Mouse (Mus musculus) hindbrain, embryonic 16.5 days (tissue): ENCODE results near the gene Zic5. TPM values are rescaled to one million over a fixed set of nuclear protein-coding genes. Genes with fewer than 3 reads are reported as not detected.

Experiments
- ATAC-seq: fragments of 200-750 bp; cut with Nextera tagmentation; 2 replicates; pipeline ENCODE4 v1.8.0; 2017; ENCODE audit warnings: moderate TSS enrichment, moderate library complexity
- H3K27ac ChIP-seq: fragments of 300-500 bp; sonication (generic); 2 replicates; pipeline ENCODE4 v1.5.1; 2014; ENCODE audit warnings: low read depth, mild to moderate bottlenecking, control low read depth, low read length, moderate library complexity
- H3K27me3 ChIP-seq: fragments of 300-500 bp; sonication (generic); replicated peaks from 2 replicates; pipeline ENCODE4 v1.6.1; 2014; ENCODE audit warnings: low read length; ENCODE audit not compliant: control insufficient read depth, insufficient read depth
- H3K36me3 ChIP-seq: fragments of 300-500 bp; sonication (generic); 2 replicates; pipeline ENCODE4 v1.6.1; 2014; ENCODE audit warnings: mild to moderate bottlenecking, low read length, moderate library complexity, mixed read lengths; ENCODE audit not compliant: control insufficient read depth, insufficient read depth
- H3K4me1 ChIP-seq: fragments of 300-500 bp; sonication (generic); 2 replicates; pipeline ENCODE4 v1.6.1; 2014; ENCODE audit warnings: low read depth, low read length; ENCODE audit not compliant: control insufficient read depth, insufficient read depth
- H3K4me2 ChIP-seq: fragments of 300-500 bp; sonication (generic); 2 replicates; pipeline ENCODE4 v1.6.1; 2014; ENCODE audit warnings: mild to moderate bottlenecking, low read length, control low read depth, moderate library complexity
- H3K4me3 ChIP-seq: fragments of 300-500 bp; sonication (generic); 2 replicates; pipeline ENCODE4 v1.5.1; 2014; ENCODE audit warnings: mild to moderate bottlenecking, low read length, control low read depth, moderate library complexity
- H3K9ac ChIP-seq: fragments of 300-500 bp; sonication (generic); 2 replicates; pipeline ENCODE4 v1.6.1; 2014; ENCODE audit warnings: low read depth, mild to moderate bottlenecking, control low read depth, low read length, moderate library complexity
- H3K9me3 ChIP-seq: fragments of 300-500 bp; sonication (generic); 2 replicates; pipeline ENCODE4 v1.6.1; 2014; ENCODE audit warnings: mild to moderate bottlenecking, low read length, moderate library complexity; ENCODE audit not compliant: control insufficient read depth
- WGBS: fragments of 180-500 bp; shearing (Covaris S2); extraction: QIAGEN DNeasy Blood & Tissue Kit; methylation state at CpG from one replicate; pipeline ENCODE4 v1.1.7; 2014; 5-methylcytosine and 5-hydroxymethylcytosine counted together
- polyA plus RNA-seq: library from polyadenylated mRNA; unstranded; fragments of >200 nt; fragmentation: Nextera tagmentation; extraction: Ambion mirVana; gene quantifications from 2 replicates; pipeline ENCODE4 v1.2.1, GENCODE M21; 2015

Zic5 gene
- polyA plus RNA-seq, 1 experiment from 2014 or later: 14.9 TPM

DNA sequence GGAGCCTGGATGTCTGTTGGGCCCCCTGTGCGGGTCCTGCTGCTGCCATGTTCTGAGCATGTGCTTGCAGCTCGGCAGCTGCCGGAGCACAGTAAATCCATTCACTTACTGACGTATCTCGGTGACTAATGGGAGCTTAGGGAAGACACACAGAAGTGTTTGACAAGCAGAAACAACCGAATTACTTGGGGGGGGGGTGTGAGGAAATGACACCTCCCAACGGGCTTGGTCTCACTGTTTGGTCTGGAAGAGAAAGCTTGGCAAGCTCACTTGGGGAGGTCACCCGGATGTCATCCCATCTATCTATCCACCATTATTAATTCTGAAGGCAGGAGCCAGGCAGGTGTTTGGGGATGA lies 38.3 kb downstream of the Zic5 start:
- Histone ChIP-seq H3K27ac (no peak overlapping the region; the same call in 1 of the 2 replicates), H3K27me3 (no peaks in the 10 kb centered on the region), H3K4me3 (no peak overlapping the region), H3K36me3 (no peaks in the 10 kb centered on the region), H3K4me1 (peaks cover 2% of the 10 kb centered on the region; the same call in 1 of the 2 replicates), H3K4me2 (no peak overlapping the region), H3K9ac (no peak overlapping the region), H3K9me3 (no peaks in the 10 kb centered on the region)
- 18% methylated on average over 8 of the region's 8 CpGs for WGBS
- ATAC-seq: peak; percentile 54; the same call in 1 of the 2 replicates

DNA sequence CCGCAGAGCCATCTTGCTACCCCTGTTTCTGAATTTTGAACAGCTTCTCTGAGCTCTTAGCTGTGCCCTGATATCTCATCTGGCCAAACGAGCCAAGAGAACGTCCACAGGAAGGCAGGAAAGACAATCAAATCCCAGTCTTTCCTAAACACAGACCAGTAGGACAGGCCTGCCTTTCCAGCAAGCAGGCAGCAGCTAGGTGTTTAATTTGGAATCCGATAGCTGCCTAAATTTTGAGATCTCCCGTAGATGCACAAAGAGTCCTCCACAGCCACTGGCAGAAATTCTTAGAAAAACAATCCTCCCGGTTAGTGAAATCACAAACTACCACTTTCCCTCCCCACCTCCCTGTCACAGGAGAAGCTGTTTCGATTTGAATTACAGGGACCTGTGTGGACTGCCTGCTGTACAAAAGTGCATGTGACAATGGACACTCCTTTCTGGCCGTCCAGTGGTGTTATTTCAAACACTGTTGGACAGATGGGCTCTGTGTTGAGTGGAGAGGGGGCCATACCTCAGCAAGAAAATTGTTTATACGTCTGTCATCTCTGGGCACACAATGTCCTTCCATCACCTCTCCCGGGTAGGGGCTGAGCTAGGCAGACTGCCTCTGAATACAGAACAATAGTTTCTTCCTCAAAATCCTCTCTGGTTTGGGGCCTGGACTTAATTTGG lies 38.8 kb downstream of the Zic5 start:
- no peak overlapping the region for H3K4me3 ChIP-seq
- WGBS: 50% methylated on average over 10 of the region's 10 CpGs
- H3K36me3 ChIP-seq: no peaks in the 10 kb centered on the region
- no peak overlapping the region; the same call in 1 of the 2 replicates for H3K27ac ChIP-seq
- ATAC-seq: peak; percentile 28; the same call in 1 of the 2 replicates
- H3K27me3 ChIP-seq: no peaks in the 10 kb centered on the region
- no peaks in the 10 kb centered on the region for H3K9me3 ChIP-seq
- H3K4me1 ChIP-seq: peaks cover 2% of the 10 kb centered on the region; the same call in 1 of the 2 replicates
- no peak overlapping the region for H3K9ac ChIP-seq
- no peak overlapping the region for H3K4me2 ChIP-seq

GRCm38 (mm10) chr14:122424441-122424840 lies 41.0 kb downstream of the Zic5 start:
- 76% methylated on average over 3 of the region's 3 CpGs for WGBS
- no peak overlapping the region for H3K4me2 ChIP-seq
- H3K27me3 ChIP-seq: no peaks in the 10 kb centered on the region
- no peaks in the 10 kb centered on the region for H3K9me3 ChIP-seq
- H3K4me3 ChIP-seq: no peak overlapping the region
- H3K9ac ChIP-seq: no peak overlapping the region
- peaks cover 2% of the 10 kb centered on the region; the same call in 1 of the 2 replicates for H3K4me1 ChIP-seq
- H3K27ac ChIP-seq: no peak overlapping the region
- no peak for ATAC-seq
- H3K36me3 ChIP-seq: no peaks in the 10 kb centered on the region

GRCm38 (mm10) chr14:122416166-122416771 lies 49.2 kb downstream of the Zic5 start:
- no peak overlapping the region for H3K4me3 ChIP-seq
- no peak for ATAC-seq
- H3K4me1 ChIP-seq: no peaks in the 10 kb centered on the region
- H3K36me3 ChIP-seq: no peaks in the 10 kb centered on the region
- no peak overlapping the region for H3K9ac ChIP-seq
- 15% methylated on average over 4 of the region's 4 CpGs for WGBS
- H3K9me3 ChIP-seq: no peaks in the 10 kb centered on the region
- peaks cover 1% of the 10 kb centered on the region; the same call in 1 of the 2 replicates for H3K27me3 ChIP-seq
- no peak overlapping the region for H3K4me2 ChIP-seq
- no peak overlapping the region for H3K27ac ChIP-seq

GRCm38 (mm10) chr14:122414786-122415185 lies 50.7 kb downstream of the Zic5 start:
- H3K9ac ChIP-seq: no peak overlapping the region
- no peak overlapping the region for H3K4me2 ChIP-seq
- no peak overlapping the region for H3K27ac ChIP-seq
- H3K27me3 ChIP-seq: peaks cover 3% of the 10 kb centered on the region; the same call in 1 of the 2 replicates
- no peaks in the 10 kb centered on the region for H3K36me3 ChIP-seq
- H3K4me3 ChIP-seq: no peak overlapping the region
- 97% methylated on average over 2 of the region's 2 CpGs for WGBS
- no peak for ATAC-seq
- H3K4me1 ChIP-seq: no peaks in the 10 kb centered on the region
- H3K9me3 ChIP-seq: no peaks in the 10 kb centered on the region

- Histone ChIP-seq H3K4me2 (no peak overlapping the region), H3K4me3 (no peak overlapping the region), H3K4me1 (no peaks in the 10 kb centered on the region), H3K9ac (no peak overlapping the region), H3K9me3 (no peaks in the 10 kb centered on the region), H3K36me3 (no peaks in the 10 kb centered on the region), H3K27me3 (peaks cover 6% of the 10 kb centered on the region), H3K27ac (no peak overlapping the region)
- 94% methylated on average over 2 of the region's 2 CpGs for WGBS
- no peak for ATAC-seq
These were observed 51.9 kb downstream of the Zic5 start for GRCm38 (mm10) chr14:122413542-122413928.

DNA sequence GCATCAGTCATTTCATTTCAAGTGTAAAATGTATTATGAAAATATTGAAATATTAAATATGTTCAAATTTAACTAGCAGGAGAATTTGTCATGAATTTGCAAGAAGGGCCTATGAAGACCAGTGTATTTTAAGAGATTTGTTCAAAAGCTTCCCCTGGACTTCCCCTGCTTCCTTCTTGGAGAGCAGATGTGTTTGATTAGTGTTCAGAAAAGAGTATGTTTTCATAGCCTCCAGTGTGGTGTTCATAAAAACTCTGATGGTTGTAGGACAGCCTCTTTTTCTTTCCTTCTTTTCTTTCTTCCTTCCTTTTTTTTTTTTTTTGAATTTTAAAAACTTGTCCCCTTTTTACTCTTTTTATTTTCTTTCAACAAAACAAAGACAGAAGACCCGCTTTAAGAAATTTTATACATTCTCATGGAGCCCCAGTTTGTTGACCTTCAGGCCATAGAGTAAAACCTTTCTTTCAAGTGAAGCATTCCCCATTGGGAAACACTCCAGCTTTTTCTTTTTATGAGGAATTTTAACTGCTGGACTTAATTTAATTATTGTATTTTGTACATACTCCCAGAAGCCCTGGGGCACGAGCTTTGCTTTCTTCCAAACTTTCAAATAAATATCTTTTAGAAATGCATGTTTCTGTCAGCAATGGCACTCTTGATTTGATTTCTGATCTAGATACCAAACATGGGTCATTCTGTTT lies 52.5 kb downstream of the Zic5 start:
- no peak overlapping the region for H3K4me3 ChIP-seq
- no peak overlapping the region for H3K4me2 ChIP-seq
- H3K36me3 ChIP-seq: no peaks in the 10 kb centered on the region
- no peaks in the 10 kb centered on the region for H3K9me3 ChIP-seq
- H3K27ac ChIP-seq: no peak overlapping the region
- H3K9ac ChIP-seq: no peak overlapping the region
- 74% methylated on average over 2 of the region's 2 CpGs for WGBS
- ATAC-seq: no peak
- H3K4me1 ChIP-seq: no peaks in the 10 kb centered on the region
- H3K27me3 ChIP-seq: peaks cover 11% of the 10 kb centered on the region
